Mouse (Mus musculus) liver, postnatal 0 days (tissue): ENCODE measurements around the gene Gm17581. TPM values are rescaled to one million over a fixed set of nuclear protein-coding genes. Genes with fewer than 3 reads are reported as not detected.

Experiments
- ATAC-seq: fragments of 200-750 bp; cut with Nextera tagmentation; 2 replicates; pipeline ENCODE4 v1.8.0; 2017; ENCODE audit warnings: mild to moderate bottlenecking, moderate library complexity
- DNase-seq: peaks from one replicate; pipeline ENCODE4 v3.0.0-alpha.2; 2016
- H3K27ac ChIP-seq: fragments of 300-500 bp; sonication (generic); 2 replicates; pipeline ENCODE4 v1.5.1; 2014; ENCODE audit warnings: antibody characterized with exemption, moderate library complexity, mild to moderate bottlenecking, low read depth
- H3K27me3 ChIP-seq: fragments of 300-500 bp; sonication (generic); 2 replicates; pipeline ENCODE4 v1.6.1; 2014; ENCODE audit warnings: low read length, control low read depth, mixed read lengths; ENCODE audit not compliant: insufficient read depth
- H3K36me3 ChIP-seq: fragments of 300-500 bp; sonication (generic); replicated peaks from 2 replicates; pipeline ENCODE4 v1.6.1; 2014; ENCODE audit warnings: mild to moderate bottlenecking, control low read depth, low read length, moderate library complexity, mixed read lengths; ENCODE audit not compliant: insufficient read depth
- H3K4me1 ChIP-seq: fragments of 300-500 bp; sonication (generic); 2 replicates; pipeline ENCODE4 v1.6.1; 2014; ENCODE audit warnings: antibody characterized with exemption, mild to moderate bottlenecking, control low read depth; ENCODE audit not compliant: insufficient read depth
- H3K4me2 ChIP-seq: fragments of 300-500 bp; sonication (generic); 2 replicates; pipeline ENCODE4 v1.6.1; 2014; ENCODE audit warnings: low read depth, mild to moderate bottlenecking, low read length, moderate library complexity, mixed read lengths
- H3K4me3 ChIP-seq: fragments of 300-500 bp; sonication (generic); 2 replicates; pipeline ENCODE4 v1.5.1; 2014; ENCODE audit warnings: low read depth, low read length
- H3K9ac ChIP-seq: fragments of 300-500 bp; sonication (generic); replicated peaks from 2 replicates; pipeline ENCODE4 v1.6.1; 2014; ENCODE audit warnings: mild to moderate bottlenecking, moderate library complexity
- H3K9me3 ChIP-seq: fragments of 300-500 bp; sonication (generic); 2 replicates; pipeline ENCODE4 v1.6.1; 2016; ENCODE audit warnings: mild to moderate bottlenecking, control low read depth, low read length, mixed read lengths
- CTCF ChIP-seq: sonication (generic); IDR thresholded peaks from 2 replicates; pipeline ENCODE4 v1.5.1; 2016; ENCODE audit warnings: antibody characterized with exemption, low read depth
- EP300 ChIP-seq: IDR thresholded peaks from 2 replicates; pipeline ENCODE4 v1.6.1; 2016; ENCODE audit warnings: antibody characterized with exemption, low read depth, mild to moderate bottlenecking
- WGBS: fragments of 180-500 bp; shearing (Covaris S2); extraction: QIAGEN DNeasy Blood & Tissue Kit; methylation state at CpG from one replicate; pipeline ENCODE4 v1.1.7; 2014; ENCODE audit not compliant: insufficient replicate concordance; 5-methylcytosine and 5-hydroxymethylcytosine counted together
- polyA plus RNA-seq: library from polyadenylated mRNA; unstranded; fragments of >200 nt; fragmentation: Nextera tagmentation; extraction: Ambion mirVana; gene quantifications from 2 replicates; pipeline ENCODE4 v1.2.1, GENCODE M21; 2015

Gene Gm17581
- polyA plus RNA-seq, 1 experiment from 2014 or later = not detected

DNA sequence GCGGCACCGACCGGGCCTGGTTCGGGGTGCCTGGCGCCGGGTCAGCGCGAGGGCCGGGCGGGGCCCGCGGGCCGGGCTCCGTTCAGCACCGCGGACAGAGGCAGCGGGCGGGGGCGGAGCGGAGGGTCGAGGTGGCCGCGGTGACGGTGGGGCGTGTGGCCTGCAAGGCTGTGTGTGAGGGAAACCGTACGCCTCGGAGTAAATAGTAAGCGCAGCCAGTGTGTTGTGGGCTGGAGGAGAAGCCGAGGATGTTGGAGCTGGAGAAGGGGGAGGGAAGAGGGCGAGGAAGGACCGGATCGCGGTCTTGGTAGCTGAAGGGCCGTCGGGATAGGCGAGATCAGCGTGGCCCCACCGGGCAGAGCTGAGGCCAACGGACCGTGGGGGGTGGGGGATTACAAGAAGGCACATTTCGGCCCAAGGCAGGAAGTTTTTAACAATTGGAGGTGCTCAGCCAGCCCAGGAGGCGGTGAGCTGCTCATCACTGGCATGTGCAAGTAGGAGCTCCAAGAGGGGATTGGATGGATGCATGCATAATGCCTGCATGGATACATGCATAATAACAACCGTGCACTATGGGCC is 40.1 kb upstream of the Gm17581 start:
- ATAC-seq = peak; percentile 68
- 3% methylated on average over 37 of the region's 44 CpGs for WGBS

DNA sequence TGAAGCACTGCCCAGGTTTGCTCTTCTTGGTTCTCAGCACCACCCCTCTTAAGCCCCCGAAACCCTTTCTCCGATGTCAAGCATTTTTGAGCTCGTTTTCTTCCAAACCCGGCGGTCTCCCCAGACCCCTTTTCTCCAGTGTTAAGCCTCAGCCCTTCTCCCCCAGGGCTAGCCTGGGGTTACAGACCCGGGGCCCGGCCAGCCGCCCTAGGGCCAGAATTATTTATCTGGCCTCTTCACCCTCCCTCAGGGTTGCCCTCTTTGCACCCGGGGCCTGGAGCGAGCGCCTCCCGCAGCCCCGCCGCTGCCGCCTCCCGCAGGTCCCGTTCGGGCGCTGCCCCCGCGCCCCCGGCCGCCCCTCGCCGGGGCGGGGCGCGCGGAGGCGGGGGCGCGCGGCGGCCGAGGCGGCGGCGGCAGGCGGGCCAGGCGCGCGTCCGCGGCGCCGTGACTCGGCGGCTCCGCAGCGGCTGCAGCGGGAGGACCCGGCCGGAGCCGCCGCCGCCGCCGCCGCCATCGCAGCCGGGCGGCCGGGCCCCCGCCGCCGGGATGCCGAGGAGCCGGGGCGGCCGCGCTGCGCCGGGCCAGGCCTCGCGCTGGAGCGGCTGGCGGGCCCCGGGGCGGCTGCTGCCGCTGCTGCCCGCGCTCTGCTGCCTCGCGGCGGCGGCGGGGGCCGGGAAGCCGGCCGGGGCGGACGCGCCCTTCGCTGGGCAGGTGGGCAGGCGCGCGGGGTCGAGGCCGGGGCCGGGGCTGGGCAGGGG is 39.4 kb upstream of the Gm17581 start, which contains the start of gene Mmp24:
TSS of gene Mmp24 (plus strand) at position 416 of the 758 bp plus-strand sequence.
- Histone ChIP-seq H3K27me3 (peaks cover 52% of the 10 kb centered on the region), H3K27ac (no peak within 1 kb of the TSS), H3K4me1 (no peaks in the 10 kb centered on the region), H3K4me3 (peak within 1 kb of the TSS; percentile 36), H3K9ac (no peak within 1 kb of the TSS), H3K9me3 (no peaks in the 10 kb centered on the region), H3K36me3 (no peaks in the 10 kb centered on the region), H3K4me2 (peak within 1 kb of the TSS; percentile 75)
- 4% methylated on average over 40 of the region's 100 CpGs for WGBS
- peak; percentile 41; the same call in 1 of the 2 replicates for ATAC-seq
- DNase-seq = no peak
- TF ChIP-seq EP300 (no peak), CTCF (no peak)

More for the DNA sequence above, 40.1 kb upstream of the Gm17581 start:
- no peaks in the 10 kb centered on the region for H3K36me3 ChIP-seq
- peaks cover 52% of the 10 kb centered on the region for H3K27me3 ChIP-seq
- no peaks in the 10 kb centered on the region for H3K9me3 ChIP-seq
- H3K9ac ChIP-seq = no peak overlapping the region
- TF ChIP-seq CTCF (no peak), EP300 (no peak)
- H3K27ac ChIP-seq = no peak overlapping the region
- H3K4me2 ChIP-seq = peak overlapping the region; percentile 75
- H3K4me3 ChIP-seq = peak overlapping the region; percentile 36
- H3K4me1 ChIP-seq = no peaks in the 10 kb centered on the region
- DNase-seq = peak; percentile 66

DNA sequence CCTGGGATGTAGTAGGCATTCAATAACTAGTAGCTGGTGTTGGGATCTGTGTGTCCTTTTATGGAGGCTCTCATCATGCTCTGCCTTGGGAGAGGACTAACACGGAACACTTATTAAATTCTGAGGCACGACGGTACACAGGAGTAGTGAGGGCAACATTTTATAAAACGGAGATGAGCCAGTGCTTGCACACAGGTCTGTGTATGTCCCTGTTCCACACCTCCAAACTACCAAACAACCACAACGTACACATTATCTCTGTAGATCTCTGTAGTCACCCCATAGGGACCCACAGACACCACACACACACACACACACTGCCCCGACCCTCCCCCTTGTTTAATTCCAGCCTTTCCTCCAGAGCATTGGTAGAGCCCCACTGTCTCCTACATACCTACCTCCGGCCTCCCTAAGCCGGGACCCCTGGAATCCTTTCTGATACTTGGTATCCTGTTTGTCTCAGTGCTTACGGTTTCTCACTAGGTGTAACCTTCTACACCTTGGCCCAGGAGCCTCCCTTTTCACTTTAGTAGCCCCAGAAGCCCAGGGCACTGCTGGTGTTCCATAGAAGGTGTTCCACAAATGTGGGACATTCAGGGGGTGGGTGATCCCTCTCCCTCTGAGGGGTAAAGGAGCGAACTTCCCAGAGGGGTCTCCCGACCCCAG is 38.7 kb upstream of the Gm17581 start:
- DNase-seq (no peak), ATAC-seq (no peak)
- Histone ChIP-seq H3K4me1 (no peaks in the 10 kb centered on the region), H3K9me3 (no peaks in the 10 kb centered on the region), H3K36me3 (no peaks in the 10 kb centered on the region), H3K9ac (no peak overlapping the region), H3K4me2 (no peak overlapping the region), H3K27me3 (peaks cover 52% of the 10 kb centered on the region), H3K27ac (no peak overlapping the region), H3K4me3 (peak overlapping the region; percentile 22; the same call in 1 of the 2 replicates)
- no peak for TF ChIP-seq EP300
- no peak for TF ChIP-seq CTCF
- WGBS = 47% methylated on average over 11 of the region's 11 CpGs

DNA sequence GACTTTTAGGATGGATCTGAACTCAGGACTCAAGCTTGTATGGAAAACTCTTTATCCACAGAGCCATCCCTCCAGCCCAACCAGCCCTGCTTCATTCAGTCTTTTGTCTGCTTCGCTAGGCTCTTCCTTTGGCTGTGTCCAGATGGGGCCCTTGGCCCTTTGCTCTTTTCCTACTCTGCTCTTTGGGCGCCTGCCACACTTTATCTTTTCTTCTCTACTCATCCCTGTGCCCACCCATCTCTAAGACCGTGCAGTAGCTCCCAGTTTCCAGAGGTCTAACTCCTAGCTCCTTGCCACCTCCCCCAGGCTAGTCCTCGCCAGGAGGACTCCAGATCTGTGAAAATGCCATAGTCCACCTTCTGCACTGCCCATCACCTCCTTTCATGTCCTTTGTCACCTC is 38.0 kb upstream of the Gm17581 start:
- DNase-seq (no peak), ATAC-seq (no peak)
- H3K27ac ChIP-seq = no peak overlapping the region
- H3K4me1 ChIP-seq = no peaks in the 10 kb centered on the region
- peaks cover 52% of the 10 kb centered on the region for H3K27me3 ChIP-seq
- TF ChIP-seq CTCF (no peak), EP300 (no peak)
- H3K4me2 ChIP-seq = no peak overlapping the region
- H3K36me3 ChIP-seq = no peaks in the 10 kb centered on the region
- no peak overlapping the region for H3K9ac ChIP-seq
- H3K9me3 ChIP-seq = no peaks in the 10 kb centered on the region
- H3K4me3 ChIP-seq = no peak overlapping the region
- WGBS = 55% methylated on average over 4 of the region's 4 CpGs

DNA sequence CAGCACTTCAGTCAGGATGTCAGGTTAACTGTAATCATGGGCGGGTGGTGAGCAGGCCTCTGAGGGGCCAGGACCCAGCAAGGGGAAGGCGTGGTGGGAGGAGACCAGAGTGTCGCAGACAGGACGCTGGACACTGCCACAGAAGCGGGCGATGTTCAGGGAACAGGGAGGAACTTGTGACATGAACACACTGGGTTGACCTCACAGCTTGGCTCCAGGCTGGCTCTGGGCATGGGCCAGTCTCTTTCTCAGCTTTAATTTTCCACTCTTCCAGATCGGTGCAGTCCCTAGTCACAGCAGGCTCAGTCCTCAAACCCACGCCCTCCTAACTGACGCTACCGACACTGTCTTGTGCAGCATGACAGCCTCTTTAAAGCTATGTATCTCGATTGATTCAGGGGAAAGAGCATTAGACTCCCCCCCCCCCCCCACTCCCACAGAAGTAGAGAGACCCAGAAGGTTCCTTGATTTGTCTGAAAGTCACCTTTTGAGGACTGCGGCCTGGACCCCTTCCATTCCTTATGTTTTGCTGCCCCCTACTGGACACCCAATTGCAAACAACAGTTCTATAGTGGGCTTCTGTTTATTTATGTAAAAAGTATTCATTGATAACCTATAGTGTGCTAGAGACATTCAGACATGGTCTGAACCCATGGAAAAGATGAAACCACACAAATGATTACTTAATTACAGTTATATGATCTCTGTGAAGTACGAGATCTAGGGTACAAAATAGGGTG is 29.2 kb upstream of the Gm17581 start:
- no peak overlapping the region for H3K4me2 ChIP-seq
- H3K27me3 ChIP-seq = no peaks in the 10 kb centered on the region
- DNase-seq = peak; percentile 77
- TF ChIP-seq EP300 (no peak), CTCF (peak; percentile 81)
- no peak overlapping the region for H3K4me3 ChIP-seq
- WGBS = 52% methylated on average over 13 of the region's 13 CpGs
- ATAC-seq = 0 out of 2 replicates have a peak, but pooled peaks have one; percentile 38
- no peak overlapping the region for H3K9ac ChIP-seq
- no peaks in the 10 kb centered on the region for H3K9me3 ChIP-seq
- no peaks in the 10 kb centered on the region for H3K4me1 ChIP-seq
- no peaks in the 10 kb centered on the region for H3K36me3 ChIP-seq
- no peak overlapping the region for H3K27ac ChIP-seq
